Mouse (Mus musculus) cerebellum, adult 2 months (tissue): ENCODE measurements at regions not wholly inside any gene's neighbourhood (a gene's known extent, or its start where the extent isn't known, plus 50 kb on each side); places are given as distances from the start of the nearest gene placed in this dataset.

Source experiments
- CTCF ChIP-seq: fragments of 200-500 bp; IDR thresholded peaks from 2 replicates; pipeline ENCODE4 v1.5.1; 2011; ENCODE audit warnings: low read depth, mild to moderate bottlenecking, control low read depth, low read length, moderate library complexity, borderline replicate concordance; ENCODE audit not compliant: insufficient read depth
- POLR2A ChIP-seq: fragments of 200-500 bp; IDR thresholded peaks from 2 replicates; pipeline ENCODE4 v1.6.1; 2011; ENCODE audit warnings: low read length, control low read depth, borderline replicate concordance; ENCODE audit not compliant: insufficient read depth

DNA sequence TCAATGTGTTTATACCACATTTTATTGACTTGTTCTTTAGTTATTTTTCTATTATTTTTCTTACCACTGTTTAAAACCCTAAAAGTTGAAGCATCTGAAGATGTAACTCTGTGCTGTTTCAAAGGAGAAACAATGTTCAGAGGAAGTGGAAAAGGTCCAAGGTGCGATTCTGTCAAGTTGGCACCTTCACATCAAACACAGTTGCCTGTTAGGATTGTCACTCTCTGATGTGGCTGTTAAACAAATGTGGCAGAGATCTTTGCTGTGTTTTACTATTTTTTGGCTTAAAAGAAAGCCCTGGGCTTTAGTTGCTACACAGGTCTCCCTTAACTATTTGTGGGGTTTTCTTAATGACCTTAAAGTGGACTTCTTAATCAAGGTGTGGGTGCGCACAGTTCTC, 190.2 kb upstream of the Cxcr4 start:
- TF ChIP-seq POLR2A (no peak), CTCF (no peak)
